Mouse (Mus musculus) embryonic facial prominence, embryonic 12.5 days (tissue): ENCODE results near the gene Taf9. TPM values are rescaled to one million over a fixed set of nuclear protein-coding genes. Genes with fewer than 3 reads are reported as not detected.

ENCODE experiments used
- ATAC-seq: fragments of 200-750 bp; cut with Nextera tagmentation; 2 replicates; pipeline ENCODE4 v1.8.0; 2017; ENCODE audit not compliant: insufficient number of reproducible peaks, insufficient read depth, low FRiP score, low TSS enrichment
- H3K27ac ChIP-seq: fragments of 300-500 bp; sonication (generic); 2 replicates; pipeline ENCODE4 v1.5.1; 2016; ENCODE audit warnings: mild to moderate bottlenecking
- H3K27me3 ChIP-seq: fragments of 300-500 bp; sonication (generic); 2 replicates; pipeline ENCODE4 v1.6.1; 2016; ENCODE audit warnings: mild to moderate bottlenecking, moderate library complexity
- H3K36me3 ChIP-seq: fragments of 300-500 bp; sonication (generic); 2 replicates; pipeline ENCODE4 v1.6.1; 2016; ENCODE audit warnings: mild to moderate bottlenecking
- H3K4me1 ChIP-seq: fragments of 300-500 bp; sonication (generic); 2 replicates; pipeline ENCODE4 v1.6.1; 2016
- H3K4me2 ChIP-seq: fragments of 300-500 bp; sonication (generic); replicated peaks from 2 replicates; pipeline ENCODE4 v1.6.1; 2016; ENCODE audit warnings: mild to moderate bottlenecking, moderate library complexity
- H3K4me3 ChIP-seq: fragments of 300-500 bp; sonication (generic); 2 replicates; pipeline ENCODE4 v1.5.1; 2016; ENCODE audit warnings: mild to moderate bottlenecking
- H3K9ac ChIP-seq: fragments of 300-500 bp; sonication (generic); 2 replicates; pipeline ENCODE4 v1.6.1; 2016; ENCODE audit warnings: mild to moderate bottlenecking, moderate library complexity
- H3K9me3 ChIP-seq: fragments of 300-500 bp; sonication (generic); 2 replicates; pipeline ENCODE4 v1.6.1; 2016; ENCODE audit warnings: mild to moderate bottlenecking, moderate library complexity
- WGBS: fragments of 180-500 bp; shearing (Covaris S2); methylation state at CpG from one replicate; pipeline ENCODE4 v1.1.7; 2016; 5-methylcytosine and 5-hydroxymethylcytosine counted together
- polyA plus RNA-seq: library from polyadenylated mRNA; unstranded; fragments of >200 nt; fragmentation: Nextera tagmentation; extraction: Ambion mirVana; gene quantifications from 2 replicates; pipeline ENCODE4 v1.2.1, GENCODE M21; 2016

Taf9 gene
- polyA plus RNA-seq, 1 experiment from 2014 or later = 19.7 TPM

DNA sequence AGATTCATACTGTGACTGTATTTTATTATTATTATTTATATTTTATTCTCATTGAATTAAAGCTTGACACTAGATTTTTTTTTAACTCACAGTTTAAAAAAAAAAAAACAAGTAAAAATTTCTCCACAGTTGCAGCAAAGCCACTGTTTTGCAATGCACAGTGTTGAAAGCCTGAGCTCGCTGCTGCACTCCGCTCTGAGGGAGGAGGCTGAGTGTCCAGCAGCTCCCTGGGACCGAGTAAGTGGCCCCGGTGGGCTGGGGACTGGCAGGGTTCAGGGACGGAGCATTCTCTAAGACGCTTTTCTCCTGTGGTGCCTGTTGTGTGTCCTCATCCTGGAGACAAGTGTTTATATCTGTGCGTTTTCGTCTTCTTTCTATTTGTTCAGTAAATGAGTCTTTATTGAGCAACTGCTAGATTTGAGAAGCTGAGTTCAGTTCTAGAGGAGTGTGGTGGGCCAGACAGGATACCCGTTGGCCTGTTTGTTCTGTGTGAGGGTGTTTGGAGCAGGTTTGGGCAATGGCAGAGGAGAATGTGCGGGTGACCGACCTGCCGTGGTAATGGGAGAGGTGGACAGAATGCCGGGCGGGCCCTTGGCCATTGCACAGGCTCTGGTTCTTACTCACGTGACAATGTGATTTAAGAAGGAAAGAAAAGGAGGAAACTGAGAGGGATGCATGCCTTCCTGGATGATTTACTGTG lies 24.7 kb downstream of the Taf9 start:
- 88% methylated on average over 15 of the region's 15 CpGs for WGBS
- Histone ChIP-seq H3K27me3 (no peaks in the 10 kb centered on the region), H3K4me3 (no peak overlapping the region), H3K9me3 (no peaks in the 10 kb centered on the region), H3K9ac (no peak overlapping the region), H3K4me1 (no peaks in the 10 kb centered on the region), H3K27ac (no peak overlapping the region), H3K36me3 (no peaks in the 10 kb centered on the region), H3K4me2 (no peak overlapping the region)
- ATAC-seq = no peak

DNA sequence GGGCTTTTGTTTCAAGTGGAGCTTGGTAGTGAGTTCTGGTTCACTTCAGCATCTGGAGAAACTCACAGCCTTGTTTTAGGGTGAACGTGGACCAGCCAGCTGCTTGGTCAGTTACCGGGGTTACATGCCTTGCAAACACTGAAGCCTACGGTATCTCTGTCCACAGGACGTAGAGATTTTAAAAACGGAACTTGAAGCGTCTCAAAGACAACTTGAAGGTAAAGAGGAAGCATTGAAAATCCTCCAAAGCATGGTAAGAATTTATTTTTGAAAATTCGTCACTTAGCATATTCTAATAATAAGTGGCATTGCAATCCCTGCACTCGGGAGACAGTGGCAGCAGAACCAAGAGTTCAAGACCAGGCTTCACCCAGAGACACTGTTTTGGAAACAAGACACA lies 30.2 kb downstream of the Taf9 start:
- ATAC-seq = no peak
- WGBS = 84% methylated on average over 8 of the region's 8 CpGs
- no peaks in the 10 kb centered on the region for H3K9me3 ChIP-seq
- H3K4me2 ChIP-seq = no peak overlapping the region
- no peak overlapping the region for H3K9ac ChIP-seq
- H3K36me3 ChIP-seq = no peaks in the 10 kb centered on the region
- H3K27me3 ChIP-seq = no peaks in the 10 kb centered on the region
- H3K4me1 ChIP-seq = no peaks in the 10 kb centered on the region
- H3K27ac ChIP-seq = no peak overlapping the region
- no peak overlapping the region for H3K4me3 ChIP-seq

DNA sequence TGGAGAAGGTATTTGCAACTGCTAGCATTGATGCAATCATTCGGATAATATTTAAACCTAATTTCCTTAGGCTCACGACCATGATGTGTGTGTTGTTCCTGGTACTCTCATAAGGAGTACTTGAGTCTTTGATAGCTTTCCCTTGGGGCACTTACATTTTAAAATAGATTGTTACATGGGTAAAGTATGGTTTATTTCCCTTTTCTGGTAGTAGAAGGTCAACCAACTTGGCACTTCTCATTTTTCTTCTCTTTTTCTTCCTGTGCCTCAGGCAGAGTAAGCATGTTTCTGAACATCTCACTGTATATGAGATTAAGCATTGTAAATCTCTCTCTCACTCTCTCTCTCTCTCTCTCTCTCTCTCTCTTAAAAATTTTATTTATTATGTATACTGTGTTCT lies 31.5 kb downstream of the Taf9 start:
- Histone ChIP-seq H3K4me3 (no peak overlapping the region), H3K27me3 (no peaks in the 10 kb centered on the region), H3K9me3 (no peaks in the 10 kb centered on the region), H3K36me3 (no peaks in the 10 kb centered on the region), H3K27ac (no peak overlapping the region), H3K4me2 (no peak overlapping the region), H3K9ac (no peak overlapping the region), H3K4me1 (no peaks in the 10 kb centered on the region)
- no peak for ATAC-seq
- 82% methylated on average over 2 of the region's 2 CpGs for WGBS

DNA sequence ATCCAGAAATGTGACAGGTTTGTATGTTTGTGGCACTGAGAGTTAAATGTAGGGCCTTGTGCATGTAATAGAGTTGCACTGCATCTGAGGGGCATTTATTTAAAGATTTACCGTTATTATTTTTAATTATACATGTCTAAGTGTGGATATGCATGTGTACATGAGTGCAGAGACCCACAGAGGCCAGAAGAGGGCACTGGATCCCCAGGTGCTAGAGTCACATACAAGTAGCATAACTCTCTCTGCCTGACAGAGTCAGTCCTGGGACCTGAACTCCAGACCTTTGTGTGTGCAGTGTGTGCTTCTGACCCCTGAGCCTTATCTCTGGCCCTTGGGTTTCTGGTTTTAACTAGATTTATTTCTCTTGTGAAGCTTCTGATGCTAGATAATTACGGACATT lies 33.0 kb downstream of the Taf9 start:
- WGBS = 65% methylated on average over 2 of the region's 2 CpGs
- Histone ChIP-seq H3K4me1 (no peaks in the 10 kb centered on the region), H3K4me3 (no peak overlapping the region), H3K27ac (no peak overlapping the region), H3K9me3 (no peaks in the 10 kb centered on the region), H3K36me3 (no peaks in the 10 kb centered on the region), H3K4me2 (no peak overlapping the region), H3K9ac (no peak overlapping the region), H3K27me3 (no peaks in the 10 kb centered on the region)
- ATAC-seq = no peak

- no peak overlapping the region for H3K4me3 ChIP-seq
- no peak for ATAC-seq
- no peaks in the 10 kb centered on the region for H3K4me1 ChIP-seq
- no peaks in the 10 kb centered on the region for H3K9me3 ChIP-seq
- H3K4me2 ChIP-seq = no peak overlapping the region
- H3K27me3 ChIP-seq = no peaks in the 10 kb centered on the region
- no peak overlapping the region for H3K9ac ChIP-seq
- H3K27ac ChIP-seq = no peak overlapping the region
- 63% methylated on average over 7 of the region's 7 CpGs for WGBS
- H3K36me3 ChIP-seq = no peaks in the 10 kb centered on the region
Measured at GRCm38 (mm10) chr13:100687513-100687912, 36.1 kb downstream of the Taf9 start.

GRCm38 (mm10) chr13:100697541-100697940 lies 46.2 kb downstream of the Taf9 start:
- peaks cover 57% of the 10 kb centered on the region for H3K36me3 ChIP-seq

GRCm38 (mm10) chr13:100698866-100699265 lies 47.5 kb downstream of the Taf9 start:
- H3K4me1 ChIP-seq = no peaks in the 10 kb centered on the region
- H3K4me2 ChIP-seq = no peak overlapping the region
- WGBS = 95% methylated on average over 10 of the region's 10 CpGs
- H3K36me3 ChIP-seq = peaks cover 70% of the 10 kb centered on the region
- no peaks in the 10 kb centered on the region for H3K27me3 ChIP-seq
- H3K27ac ChIP-seq = no peak overlapping the region
- ATAC-seq = no peak
- no peaks in the 10 kb centered on the region for H3K9me3 ChIP-seq
- no peak overlapping the region for H3K9ac ChIP-seq
- H3K4me3 ChIP-seq = no peak overlapping the region

More at GRCm38 (mm10) chr13:100697541-100697940, 46.2 kb downstream of the Taf9 start:
- no peaks in the 10 kb centered on the region for H3K27me3 ChIP-seq
- H3K4me1 ChIP-seq = no peaks in the 10 kb centered on the region
- H3K27ac ChIP-seq = no peak overlapping the region
- no peak for ATAC-seq
- no peak overlapping the region for H3K4me2 ChIP-seq
- H3K9ac ChIP-seq = no peak overlapping the region
- H3K9me3 ChIP-seq = no peaks in the 10 kb centered on the region
- 91% methylated on average over 3 of the region's 3 CpGs for WGBS
- no peak overlapping the region for H3K4me3 ChIP-seq

GRCm38 (mm10) chr13:100703468-100703867 lies 52.1 kb downstream of the Taf9 start:
- H3K27me3 ChIP-seq = no peaks in the 10 kb centered on the region

More at GRCm38 (mm10) chr13:100703468-100703867, 52.1 kb downstream of the Taf9 start:
- no peak for ATAC-seq
- H3K9ac ChIP-seq = no peak overlapping the region
- no peaks in the 10 kb centered on the region for H3K4me1 ChIP-seq
- no peak overlapping the region for H3K27ac ChIP-seq
- H3K9me3 ChIP-seq = no peaks in the 10 kb centered on the region
- H3K4me3 ChIP-seq = no peak overlapping the region
- H3K36me3 ChIP-seq = peaks cover 86% of the 10 kb centered on the region
- H3K4me2 ChIP-seq = no peak overlapping the region
- 95% methylated on average over 2 of the region's 2 CpGs for WGBS

Other genes starting within 250 kb of the Taf9 start
- gene Naip1, start 198.7 kb upstream of the Taf9 start, polyA plus RNA-seq = not detected in 2 replicates
- gene Gtf2h2, start 159.0 kb upstream of the Taf9 start, polyA plus RNA-seq = 85.4 and 86.9 TPM in 2 replicates
- gene Ocln, start 98.9 kb upstream of the Taf9 start, polyA plus RNA-seq = 5.8 and 7.5 TPM in 2 replicates
- gene Marveld2, start 34.6 kb upstream of the Taf9 start, polyA plus RNA-seq = 4.6 and 4.8 TPM in 2 replicates
- 284 and 286 TPM in 2 replicates for gene Ak6, start 600 bp upstream of the Taf9 start, polyA plus RNA-seq
- 26.6 and 27.7 TPM in 2 replicates for gene Rad17, start 528 bp upstream of the Taf9 start, polyA plus RNA-seq
- 4.9 and 6.3 TPM in 2 replicates for gene Ccdc125, start 18.1 kb downstream of the Taf9 start, polyA plus RNA-seq
- gene Cdk7, start 79.4 kb downstream of the Taf9 start, polyA plus RNA-seq = 97.7 and 101 TPM in 2 replicates
- 121 and 124 TPM in 2 replicates for gene Mrps36, start 93.1 kb downstream of the Taf9 start, polyA plus RNA-seq
- 44.3 and 50.3 TPM in 2 replicates for gene Cenph, start 124.3 kb downstream of the Taf9 start, polyA plus RNA-seq
- 253 and 272 TPM in 2 replicates for gene Ccnb1, start 135.0 kb downstream of the Taf9 start, polyA plus RNA-seq
- gene Slc30a5, start 181.8 kb downstream of the Taf9 start, polyA plus RNA-seq = 52.6 and 55.8 TPM in 2 replicates